Mouse (Mus musculus): Measurements from ENCODE around the gene Traf1. TPM values are rescaled to one million over a fixed set of nuclear protein-coding genes. Genes with fewer than 3 reads are reported as not detected.

Gene Traf1
- 18.6 and 20.6 TPM in 2 replicates for polyA plus RNA-seq (2015; fragmentation: Nextera tagmentation; extraction: Ambion mirVana)

GRCm38 (mm10) chr2:34961481-34962036, at the start of gene Traf1:
TSS of gene Traf1 (minus strand) at chr2:34961772.
- Histone ChIP-seq H3K4me3 (replicated peaks; ENCODE audit: low read depth, low read length) (peak within 1 kb of the TSS; percentile 21), H3K27ac (peak within 1 kb of the TSS; percentile 48; the same call in 1 of the 2 replicates), H3K27me3 (ENCODE audit: insufficient read depth, low read length) (no peaks in the 10 kb centered on the region), H3K9ac (ENCODE audit: low read depth, low read length) (peak within 1 kb of the TSS; percentile 40), H3K4me1 (replicated peaks; ENCODE audit: insufficient read depth, low read length) (peaks cover 16% of the 10 kb centered on the region; the same call in 1 of the 2 replicates), H3K36me3 (ENCODE audit: insufficient read depth, low read length) (no peaks in the 10 kb centered on the region), H3K9me3 (replicated peaks; ENCODE audit: low read length) (no peaks in the 10 kb centered on the region), H3K4me2 (ENCODE audit: low read length) (peak within 1 kb of the TSS; percentile 62)
- DNase-seq (ENCODE audit: low spot score) = peak; percentile 79
- WGBS = 8% methylated on average over 19 of the region's 20 CpGs
- no peak for TF ChIP-seq CTCF (IDR thresholded peaks at IDR 0.05; ENCODE audit: low read depth)
- no peak; the same call in 1 of the 2 replicates for ATAC-seq (replicated peaks; ENCODE audit: low FRiP score, low read depth)

GRCm38 (mm10) chr2:34998956-34999355, 37.4 kb upstream of the Traf1 start:
- H3K9ac ChIP-seq (ENCODE audit: low read depth, low read length) = no peak overlapping the region
- 87% methylated on average over 9 of the region's 9 CpGs for WGBS
- no peak for DNase-seq (ENCODE audit: low spot score)
- no peak overlapping the region for H3K4me3 ChIP-seq (replicated peaks; ENCODE audit: low read depth, low read length)
- no peaks in the 10 kb centered on the region for H3K27me3 ChIP-seq (ENCODE audit: insufficient read depth, low read length)
- H3K36me3 ChIP-seq (ENCODE audit: insufficient read depth, low read length) = no peaks in the 10 kb centered on the region
- no peak for TF ChIP-seq CTCF (IDR thresholded peaks at IDR 0.05; ENCODE audit: low read depth)
- no peak overlapping the region for H3K4me2 ChIP-seq (ENCODE audit: low read length)
- ATAC-seq (replicated peaks; ENCODE audit: low FRiP score, low read depth) = no peak
- no peaks in the 10 kb centered on the region for H3K9me3 ChIP-seq (replicated peaks; ENCODE audit: low read length)
- H3K4me1 ChIP-seq (replicated peaks; ENCODE audit: insufficient read depth, low read length) = no peaks in the 10 kb centered on the region
- no peak overlapping the region for H3K27ac ChIP-seq

- no peak for ATAC-seq (replicated peaks; ENCODE audit: low FRiP score, low read depth)
- Histone ChIP-seq H3K4me3 (replicated peaks; ENCODE audit: low read depth, low read length) (no peak overlapping the region), H3K27ac (no peak overlapping the region), H3K27me3 (ENCODE audit: insufficient read depth, low read length) (no peaks in the 10 kb centered on the region), H3K9ac (ENCODE audit: low read depth, low read length) (no peak overlapping the region), H3K9me3 (replicated peaks; ENCODE audit: low read length) (no peaks in the 10 kb centered on the region), H3K4me2 (ENCODE audit: low read length) (no peak overlapping the region), H3K4me1 (replicated peaks; ENCODE audit: insufficient read depth, low read length) (no peaks in the 10 kb centered on the region), H3K36me3 (ENCODE audit: insufficient read depth, low read length) (no peaks in the 10 kb centered on the region)
- TF ChIP-seq CTCF (IDR thresholded peaks at IDR 0.05; ENCODE audit: low read depth) = no peak
- WGBS = 92% methylated on average over 5 of the region's 5 CpGs
- no peak for DNase-seq (ENCODE audit: low spot score)
These were observed 34.9 kb upstream of the Traf1 start for GRCm38 (mm10) chr2:34996506-34996905.

- no peak overlapping the region for H3K4me3 ChIP-seq (replicated peaks; ENCODE audit: low read depth, low read length)
- no peak for TF ChIP-seq CTCF (IDR thresholded peaks at IDR 0.05; ENCODE audit: low read depth)
- ATAC-seq (replicated peaks; ENCODE audit: low FRiP score, low read depth) = no peak
- H3K9me3 ChIP-seq (replicated peaks; ENCODE audit: low read length) = no peaks in the 10 kb centered on the region
- H3K27me3 ChIP-seq (ENCODE audit: insufficient read depth, low read length) = no peaks in the 10 kb centered on the region
- H3K9ac ChIP-seq (ENCODE audit: low read depth, low read length) = no peak overlapping the region
- H3K4me2 ChIP-seq (ENCODE audit: low read length) = no peak overlapping the region
- no peaks in the 10 kb centered on the region for H3K36me3 ChIP-seq (ENCODE audit: insufficient read depth, low read length)
- no peak for DNase-seq (ENCODE audit: low spot score)
- 77% methylated on average over 5 of the region's 5 CpGs for WGBS
- no peak overlapping the region for H3K27ac ChIP-seq
- no peaks in the 10 kb centered on the region for H3K4me1 ChIP-seq (replicated peaks; ENCODE audit: insufficient read depth, low read length)
These were observed 32.3 kb upstream of the Traf1 start for GRCm38 (mm10) chr2:34993696-34994356.

- no peaks in the 10 kb centered on the region for H3K9me3 ChIP-seq (replicated peaks; ENCODE audit: low read length)
- no peaks in the 10 kb centered on the region for H3K4me1 ChIP-seq (replicated peaks; ENCODE audit: insufficient read depth, low read length)
- no peaks in the 10 kb centered on the region for H3K27me3 ChIP-seq (ENCODE audit: insufficient read depth, low read length)
- no peak for ATAC-seq (replicated peaks; ENCODE audit: low FRiP score, low read depth)
- no peak overlapping the region for H3K9ac ChIP-seq (ENCODE audit: low read depth, low read length)
- no peak overlapping the region for H3K4me3 ChIP-seq (replicated peaks; ENCODE audit: low read depth, low read length)
- no peak for TF ChIP-seq CTCF (IDR thresholded peaks at IDR 0.05; ENCODE audit: low read depth)
- DNase-seq (ENCODE audit: low spot score) = peak; percentile 54
- no peaks in the 10 kb centered on the region for H3K36me3 ChIP-seq (ENCODE audit: insufficient read depth, low read length)
- WGBS = 24% methylated on average over 9 of the region's 9 CpGs
- no peak overlapping the region for H3K4me2 ChIP-seq (ENCODE audit: low read length)
- no peak overlapping the region for H3K27ac ChIP-seq
These were observed 31.4 kb upstream of the Traf1 start for GRCm38 (mm10) chr2:34992729-34993695.

- no peak overlapping the region for H3K9ac ChIP-seq (ENCODE audit: low read depth, low read length)
- DNase-seq (ENCODE audit: low spot score) = no peak
- H3K27me3 ChIP-seq (ENCODE audit: insufficient read depth, low read length) = no peaks in the 10 kb centered on the region
- H3K27ac ChIP-seq = no peak overlapping the region
- no peak for TF ChIP-seq CTCF (IDR thresholded peaks at IDR 0.05; ENCODE audit: low read depth)
- H3K4me3 ChIP-seq (replicated peaks; ENCODE audit: low read depth, low read length) = no peak overlapping the region
- H3K4me1 ChIP-seq (replicated peaks; ENCODE audit: insufficient read depth, low read length) = no peaks in the 10 kb centered on the region
- no peaks in the 10 kb centered on the region for H3K36me3 ChIP-seq (ENCODE audit: insufficient read depth, low read length)
- 70% methylated on average over 3 of the region's 3 CpGs for WGBS
- ATAC-seq (replicated peaks; ENCODE audit: low FRiP score, low read depth) = no peak
- H3K4me2 ChIP-seq (ENCODE audit: low read length) = no peak overlapping the region
- no peaks in the 10 kb centered on the region for H3K9me3 ChIP-seq (replicated peaks; ENCODE audit: low read length)
These were observed 30.4 kb upstream of the Traf1 start for GRCm38 (mm10) chr2:34991966-34992365.

Measured in kidney, postnatal 0 days (tissue).